Mouse (Mus musculus) G1E (cell line): Measurements from ENCODE around the gene 2810408A11Rik.

ENCODE experiments used
- CTCF ChIP-seq: IDR thresholded peaks from 2 replicates; pipeline ENCODE4 v1.5.1; 2012; ENCODE audit warnings: low read depth, low read length, inconsistent platforms, mixed read lengths
- TAL1 ChIP-seq: conservative IDR thresholded peaks from 2 replicates; pipeline ENCODE4 v1.6.1; 2012; ENCODE audit warnings: low read depth, low read length, inconsistent platforms, mixed read lengths

- no peak for TF ChIP-seq CTCF
- TF ChIP-seq TAL1: no peak
Measured at GRCm38 (mm10) chr11:69901993-69902392, 1.2 kb upstream of the 2810408A11Rik start.
